In the genomic region with DNA sequence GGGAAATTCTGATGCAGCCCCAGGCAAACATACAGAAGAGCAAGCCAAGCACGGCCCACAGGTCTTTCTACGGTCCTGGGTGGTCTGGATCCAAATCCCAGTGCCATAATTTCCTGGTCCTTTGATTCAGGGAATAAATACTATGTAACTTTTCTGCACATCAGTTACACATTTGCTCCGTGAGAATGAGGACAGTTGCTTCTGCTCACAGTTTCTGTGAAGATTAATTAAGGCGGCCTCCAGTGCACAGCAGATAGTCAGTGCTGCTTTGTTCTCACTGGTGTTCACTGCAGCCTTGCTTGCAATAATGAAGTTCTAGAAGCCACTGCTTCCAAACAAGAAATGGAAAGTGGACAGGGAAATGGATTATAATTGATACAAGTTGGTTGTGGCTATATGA, we compare ENCODE assay signal across 27 mouse cellular contexts. TPM values are rescaled to one million over a fixed set of nuclear protein-coding genes. Genes with fewer than 3 reads are reported as not detected.
DNase-seq lines count a peak whose midpoint lies in the region; ATAC-seq and TF ChIP-seq lines count a peak whose summit lies in the region.
"Had no signal": no experiment of that assay in that cellular context is flagged by ENCODE, and none has a peak within 500 bp of the region (broad histone marks: within the 10 kb centered on the region; RNA-seq: fewer than 3 reads in every experiment).

No protein-coding gene starts in this region.

- no peak for ATAC-seq in liver, postnatal 0 days
- ATAC-seq: CD4-positive, CD25-positive, alpha-beta regulatory T cell, adult 4 months; forebrain, embryonic 15.5 days had no signal

- 44% methylated on average over 4 of the region's 4 CpGs for WGBS in kidney, adult 2 months
- 80% methylated on average over 4 of the region's 4 CpGs for WGBS in liver, postnatal 0 days (ENCODE audit: insufficient replicate concordance)

- H3K9ac ChIP-seq in liver, postnatal 0 days (replicated peaks), result no peak overlapping the region
- H3K9ac ChIP-seq: embryonic facial prominence, embryonic 12.5 days; embryonic facial prominence, embryonic 15.5 days; forebrain, embryonic 12.5 days; forebrain, embryonic 15.5 days; heart, embryonic 13.5 days; hindbrain, embryonic 12.5 days; hindbrain, embryonic 15.5 days had no signal

- no peaks in the 10 kb centered on the region for H3K9me3 ChIP-seq in liver, postnatal 0 days (ENCODE audit: low read length)
- H3K9me3 ChIP-seq: embryonic facial prominence, embryonic 12.5 days; embryonic facial prominence, embryonic 15.5 days; forebrain, embryonic 12.5 days; forebrain, embryonic 15.5 days; heart, embryonic 10.5 days; heart, embryonic 13.5 days; hindbrain, embryonic 12.5 days; hindbrain, embryonic 15.5 days had no signal

- TF ChIP-seq EP300 in liver, postnatal 0 days (IDR thresholded peaks at IDR 0.05; ENCODE audit: low read depth), result no peak

- no peak overlapping the region for H3K4me2 ChIP-seq in liver, postnatal 0 days (ENCODE audit: low read depth, low read length)
- H3K4me2 ChIP-seq: embryonic facial prominence, embryonic 12.5 days; embryonic facial prominence, embryonic 15.5 days; forebrain, embryonic 12.5 days; forebrain, embryonic 15.5 days; heart, embryonic 13.5 days; hindbrain, embryonic 12.5 days; hindbrain, embryonic 15.5 days had no signal

- peaks cover 5% of the 10 kb centered on the region; the same call in 1 of the 2 replicates for H3K4me1 ChIP-seq in kidney, adult 2 months (ENCODE audit: control insufficient read depth, insufficient read depth, low read length)
- H3K4me1 ChIP-seq in liver, postnatal 0 days (ENCODE audit: insufficient read depth), result no peaks in the 10 kb centered on the region
- H3K4me1 ChIP-seq: embryonic facial prominence, embryonic 12.5 days; embryonic facial prominence, embryonic 15.5 days; forebrain, embryonic 12.5 days; forebrain, embryonic 15.5 days; heart, embryonic 10.5 days; heart, embryonic 13.5 days; hindbrain, embryonic 12.5 days; hindbrain, embryonic 15.5 days had no signal

- H3K4me3 ChIP-seq in kidney, adult 2 months (ENCODE audit: insufficient read depth, low read depth, low read length), result no peak overlapping the region
- H3K4me3 ChIP-seq in liver, postnatal 0 days (ENCODE audit: low read depth, low read length), result no peak overlapping the region
- H3K4me3 ChIP-seq: embryonic facial prominence, embryonic 12.5 days; embryonic facial prominence, embryonic 15.5 days; erythroblast, embryonic 14.5 days; forebrain, embryonic 12.5 days; forebrain, embryonic 15.5 days; heart, adult 2 months; heart, embryonic 10.5 days; heart, embryonic 13.5 days; hindbrain, embryonic 12.5 days; hindbrain, embryonic 15.5 days had no signal

- no peak for TF ChIP-seq POLR2A in kidney, adult 2 months (IDR thresholded peaks at IDR 0.05; ENCODE audit: low read depth, low read length)

- no peaks in the 10 kb centered on the region for H3K27me3 ChIP-seq in kidney, adult 2 months (replicated peaks; ENCODE audit: control insufficient read depth, insufficient read depth, low read length)
- H3K27me3 ChIP-seq in liver, postnatal 0 days (ENCODE audit: insufficient read depth, low read length), result no peaks in the 10 kb centered on the region
- H3K27me3 ChIP-seq: embryonic facial prominence, embryonic 12.5 days; embryonic facial prominence, embryonic 15.5 days; forebrain, embryonic 15.5 days; hindbrain, embryonic 12.5 days had no signal

- H3K36me3 ChIP-seq in kidney, adult 2 months (ENCODE audit: control insufficient read depth, insufficient read depth, low read length), result no peaks in the 10 kb centered on the region
- H3K36me3 ChIP-seq in liver, postnatal 0 days (replicated peaks; ENCODE audit: insufficient read depth, low read length), result no peaks in the 10 kb centered on the region
- H3K36me3 ChIP-seq: embryonic facial prominence, embryonic 12.5 days; embryonic facial prominence, embryonic 15.5 days; forebrain, embryonic 12.5 days; forebrain, embryonic 15.5 days; heart, embryonic 10.5 days; heart, embryonic 13.5 days; hindbrain, embryonic 12.5 days; hindbrain, embryonic 15.5 days had no signal

- peak; percentile 74 for DNase-seq in kidney, adult 2 months
- no peak for DNase-seq in kidney, postnatal 10 days
- DNase-seq in retina, postnatal 1 day, result peak; percentile 34
- no peak for DNase-seq in retina, embryonic 14.5 days (ENCODE audit: low spot score)
- peak; percentile 23 for DNase-seq in kidney, postnatal 14 days
- no peak for DNase-seq in liver, postnatal 0 days
- DNase-seq: adrenal gland, adult 2 months; adrenal gland, postnatal 14 days; cerebellum, adult 11 months; cerebellum, adult 2 months; cerebellum, adult 9-11 months; cerebellum, postnatal 25 days; gastrocnemius, postnatal 25 days; heart, adult 2 months; heart, postnatal 14 days had no signal

- H3K27ac ChIP-seq in kidney, adult 2 months (ENCODE audit: insufficient read depth, low read depth, low read length), result peak overlapping the region; percentile 84
- no peak overlapping the region for H3K27ac ChIP-seq in liver, postnatal 0 days (ENCODE audit: low read depth)
- H3K27ac ChIP-seq: embryonic facial prominence, embryonic 12.5 days; embryonic facial prominence, embryonic 15.5 days; forebrain, embryonic 12.5 days; forebrain, embryonic 15.5 days; heart, adult 2 months; heart, embryonic 10.5 days; heart, embryonic 13.5 days; hindbrain, embryonic 12.5 days; hindbrain, embryonic 15.5 days had no signal

- TF ChIP-seq CTCF in kidney, adult 2 months (conservative IDR thresholded peaks at IDR 0.05; ENCODE audit: insufficient read depth, insufficient read length, low read depth, low read length), result no peak
- no peak for TF ChIP-seq CTCF in liver, postnatal 0 days (IDR thresholded peaks at IDR 0.05; ENCODE audit: low read depth)

RNA-seq across cellular contexts. Expression of gene Ccl28, which starts 14.2 kb away (rescaled TPM):
- polyA plus RNA-seq in kidney, adult 2 months (2012; rRNA removed), result 2.3 and 3.2 TPM in 2 replicates
- polyA plus RNA-seq in liver, postnatal 0 days (2015; fragmentation: Nextera tagmentation; extraction: Ambion mirVana), result not detected in 2 replicates
- polyA plus RNA-seq: adrenal gland, adult 2 months; C2C12; CD4-positive, CD25-positive, alpha-beta regulatory T cell, adult 4 months; erythroblast, embryonic 14.5 days; heart, adult 2 months; heart, embryonic 13.5 days; heart, embryonic 16.5 days had no signal

RNA-seq across cellular contexts. Expression of gene Hmgcs1, which starts 52.3 kb away (rescaled TPM):
- polyA plus RNA-seq in kidney, adult 2 months (2012; rRNA removed), result 67.5 and 86.3 TPM in 2 replicates
- 81.2 and 94.7 TPM in 2 replicates for polyA plus RNA-seq in liver, postnatal 0 days (2015; fragmentation: Nextera tagmentation; extraction: Ambion mirVana)

Comparison
In these comparisons a context has a peak if more than half of its experiments do, and no peak if none do; other contexts are left out.
1. DNase-seq: peak in kidney, adult 2 months (single experiment), retina, postnatal 1 day (single experiment) and kidney, postnatal 14 days (single experiment); none in kidney, postnatal 10 days (single experiment), retina, embryonic 14.5 days (single experiment) and liver, postnatal 0 days (single experiment).